Mouse (Mus musculus) heart, embryonic 14.5 days (tissue): ENCODE results near the gene Skida1. TPM values are rescaled to one million over a fixed set of nuclear protein-coding genes. Genes with fewer than 3 reads are reported as not detected.

Experiments used
- ATAC-seq: fragments of 200-750 bp; cut with Nextera tagmentation; 2 replicates; pipeline ENCODE4 v1.8.0; 2017; ENCODE audit warnings: low read depth, moderate TSS enrichment; ENCODE audit not compliant: insufficient number of reproducible peaks, insufficient read depth, low FRiP score
- H3K27ac ChIP-seq, 2 experiments: fragments of 200-500 bp in 1 of 2; fragments of 300-500 bp in 1 of 2; sonication (generic) in 1 of 2; replicated peaks in 1 of 2; 2 replicates each; pipeline ENCODE4 v1.5.1; 2012 to 2014; ENCODE audit warnings: low read depth in 2 of 2, low read length in 2 of 2, control low read depth in 1 of 2, mild to moderate bottlenecking in 1 of 2, mixed read lengths in 1 of 2; ENCODE audit not compliant: control insufficient read depth in 1 of 2, insufficient read depth in 1 of 2
- H3K27me3 ChIP-seq: fragments of 300-500 bp; sonication (generic); 2 replicates; pipeline ENCODE4 v1.6.1; 2014; ENCODE audit warnings: mild to moderate bottlenecking, low read length, control low read depth; ENCODE audit not compliant: control insufficient read depth, insufficient read depth
- H3K36me3 ChIP-seq: fragments of 300-500 bp; sonication (generic); 2 replicates; pipeline ENCODE4 v1.6.1; 2014; ENCODE audit warnings: mild to moderate bottlenecking, control low read depth, low read length, mixed read lengths; ENCODE audit not compliant: control insufficient read depth, insufficient read depth
- H3K4me1 ChIP-seq, 2 experiments: fragments of 200-500 bp in 1 of 2; fragments of 300-500 bp in 1 of 2; sonication (generic) in 1 of 2; 2 replicates each; pipeline ENCODE4 v1.6.1; 2012 to 2014; ENCODE audit warnings: low read length in 2 of 2, control low read depth in 1 of 2, mixed read lengths in 1 of 2; ENCODE audit not compliant: control insufficient read depth in 2 of 2, insufficient read depth in 2 of 2
- H3K4me2 ChIP-seq: fragments of 300-500 bp; sonication (generic); 2 replicates; pipeline ENCODE4 v1.6.1; 2014; ENCODE audit warnings: mild to moderate bottlenecking, low read length
- H3K4me3 ChIP-seq, 2 experiments: fragments of 200-500 bp in 1 of 2; fragments of 300-500 bp in 1 of 2; sonication (generic) in 1 of 2; 2 replicates each; pipeline ENCODE4 v1.5.1; 2012 to 2014; ENCODE audit warnings: low read length in 2 of 2, mild to moderate bottlenecking in 2 of 2, control low read depth in 1 of 2, low read depth in 1 of 2, moderate library complexity in 1 of 2; ENCODE audit not compliant: control insufficient read depth in 1 of 2, insufficient read depth in 1 of 2
- H3K9ac ChIP-seq: fragments of 300-500 bp; sonication (generic); 2 replicates; pipeline ENCODE4 v1.6.1; 2014; ENCODE audit warnings: mild to moderate bottlenecking, low read length
- H3K9me3 ChIP-seq: fragments of 300-500 bp; sonication (generic); 2 replicates; pipeline ENCODE4 v1.6.1; 2016; ENCODE audit warnings: low read length, control low read depth; ENCODE audit not compliant: control insufficient read depth
- WGBS: fragments of 180-500 bp; shearing (Covaris S2); extraction: QIAGEN DNeasy Blood & Tissue Kit; methylation state at CpG from one replicate; pipeline ENCODE4 v1.1.7; 2014; 5-methylcytosine and 5-hydroxymethylcytosine counted together
- polyA plus RNA-seq: library from polyadenylated mRNA; unstranded; fragments of >200 nt; fragmentation: Nextera tagmentation; extraction: Ambion mirVana; gene quantifications from 2 replicates; pipeline ENCODE4 v1.2.1, GENCODE M21; 2014

Gene Skida1
- polyA plus RNA-seq, 1 experiment from 2014 or later: 6.4 TPM

GRCm38 (mm10) chr2:18022886-18023285, 26.0 kb downstream of the Skida1 start:
- no peak overlapping the region for H3K4me3 ChIP-seq
- no peaks in the 10 kb centered on the region for H3K36me3 ChIP-seq
- no peak for ATAC-seq
- H3K27ac ChIP-seq: no peak overlapping the region
- H3K4me2 ChIP-seq: no peak overlapping the region
- peaks cover 0 to 2% of the 10 kb centered on the region in 2 experiments; a peak in 2 of 4 replicates for H3K4me1 ChIP-seq
- H3K27me3 ChIP-seq: no peaks in the 10 kb centered on the region
- 52% methylated on average over 1 of the region's 1 CpGs for WGBS
- no peaks in the 10 kb centered on the region for H3K9me3 ChIP-seq
- no peak overlapping the region for H3K9ac ChIP-seq

GRCm38 (mm10) chr2:18019122-18019521, 29.7 kb downstream of the Skida1 start:
- Histone ChIP-seq H3K27ac (no peak overlapping the region), H3K4me3 (no peak overlapping the region), H3K9ac (no peak overlapping the region), H3K4me1 (no peaks in the 10 kb centered on the region), H3K27me3 (no peaks in the 10 kb centered on the region), H3K4me2 (no peak overlapping the region), H3K36me3 (no peaks in the 10 kb centered on the region), H3K9me3 (0 out of 2 replicates have a peak, but pooled peaks cover 3% of the 10 kb centered on the region)
- 68% methylated on average over 1 of the region's 1 CpGs for WGBS
- no peak for ATAC-seq

GRCm38 (mm10) chr2:18017321-18017720, 31.5 kb downstream of the Skida1 start:
- WGBS: 93% methylated on average over 6 of the region's 6 CpGs
- 0 out of 2 replicates have a peak, but pooled peaks cover 3% of the 10 kb centered on the region for H3K9me3 ChIP-seq

GRCm38 (mm10) chr2:18016639-18017038, 32.2 kb downstream of the Skida1 start:
- Histone ChIP-seq H3K9ac (no peak overlapping the region), H3K9me3 (0 out of 2 replicates have a peak, but pooled peaks cover 3% of the 10 kb centered on the region), H3K27me3 (no peaks in the 10 kb centered on the region), H3K4me3 (no peak overlapping the region), H3K36me3 (no peaks in the 10 kb centered on the region), H3K4me1 (no peaks in the 10 kb centered on the region), H3K4me2 (no peak overlapping the region), H3K27ac (no peak overlapping the region)
- 79% methylated on average over 1 of the region's 1 CpGs for WGBS
- no peak for ATAC-seq

More at GRCm38 (mm10) chr2:18017321-18017720, 31.5 kb downstream of the Skida1 start:
- no peak overlapping the region for H3K4me3 ChIP-seq
- no peak for ATAC-seq
- no peak overlapping the region for H3K4me2 ChIP-seq
- no peak overlapping the region for H3K9ac ChIP-seq
- H3K4me1 ChIP-seq: no peaks in the 10 kb centered on the region
- H3K27me3 ChIP-seq: no peaks in the 10 kb centered on the region
- H3K27ac ChIP-seq: no peak overlapping the region
- no peaks in the 10 kb centered on the region for H3K36me3 ChIP-seq

GRCm38 (mm10) chr2:18015581-18015980, 33.3 kb downstream of the Skida1 start:
- H3K9ac ChIP-seq: no peak overlapping the region
- 59% methylated on average over 3 of the region's 3 CpGs for WGBS

GRCm38 (mm10) chr2:18012866-18013265, 36.0 kb downstream of the Skida1 start:
- ATAC-seq: no peak
- Histone ChIP-seq H3K4me2 (no peak overlapping the region), H3K27me3 (no peaks in the 10 kb centered on the region), H3K9ac (no peak overlapping the region), H3K27ac (no peak overlapping the region), H3K9me3 (0 out of 2 replicates have a peak, but pooled peaks cover 3% of the 10 kb centered on the region), H3K4me3 (no peak overlapping the region), H3K36me3 (no peaks in the 10 kb centered on the region), H3K4me1 (no peaks in the 10 kb centered on the region)
- 49% methylated on average over 3 of the region's 3 CpGs for WGBS

More at GRCm38 (mm10) chr2:18015581-18015980, 33.3 kb downstream of the Skida1 start:
- H3K4me2 ChIP-seq: no peak overlapping the region
- ATAC-seq: no peak
- H3K36me3 ChIP-seq: no peaks in the 10 kb centered on the region
- H3K27ac ChIP-seq: no peak overlapping the region
- no peaks in the 10 kb centered on the region for H3K27me3 ChIP-seq
- 0 out of 2 replicates have a peak, but pooled peaks cover 3% of the 10 kb centered on the region for H3K9me3 ChIP-seq
- H3K4me1 ChIP-seq: no peaks in the 10 kb centered on the region
- no peak overlapping the region for H3K4me3 ChIP-seq

GRCm38 (mm10) chr2:18011226-18011625, 37.6 kb downstream of the Skida1 start:
- H3K4me2 ChIP-seq: no peak overlapping the region
- no peak for ATAC-seq
- no peak overlapping the region for H3K4me3 ChIP-seq
- H3K27ac ChIP-seq: no peak overlapping the region
- no peak overlapping the region for H3K9ac ChIP-seq
- no peaks in the 10 kb centered on the region for H3K27me3 ChIP-seq
- 83% methylated on average over 6 of the region's 6 CpGs for WGBS
- no peaks in the 10 kb centered on the region for H3K4me1 ChIP-seq
- H3K9me3 ChIP-seq: no peaks in the 10 kb centered on the region
- no peaks in the 10 kb centered on the region for H3K36me3 ChIP-seq

GRCm38 (mm10) chr2:18005137-18005536, 43.7 kb downstream of the Skida1 start:
- Histone ChIP-seq H3K9me3 (no peaks in the 10 kb centered on the region), H3K27ac (no peak overlapping the region), H3K36me3 (no peaks in the 10 kb centered on the region), H3K9ac (0 out of 2 replicates have a peak overlapping the region, but pooled peaks have one; percentile 27), H3K4me3 (no peak overlapping the region), H3K4me2 (peak overlapping the region; percentile 23), H3K4me1 (no peaks in the 10 kb centered on the region), H3K27me3 (no peaks in the 10 kb centered on the region)
- WGBS: 24% methylated on average over 8 of the region's 8 CpGs
- ATAC-seq: no peak
